Mouse (Mus musculus): ENCODE data around the gene Myl7.

Gene Myl7

GRCm38 (mm10) chr11:5862394-5863105, 36.0 kb downstream of the Myl7 start:
- no peak for DNase-seq (ENCODE audit: low spot score in 2 of 2)

- DNase-seq (ENCODE audit: low spot score in 2 of 2): no peak
Measured at GRCm38 (mm10) chr11:5861678-5862393, 36.7 kb downstream of the Myl7 start, which contains the start of gene Aebp1. TSS of gene Aebp1 (plus strand) at chr11:5861947.

DNA sequence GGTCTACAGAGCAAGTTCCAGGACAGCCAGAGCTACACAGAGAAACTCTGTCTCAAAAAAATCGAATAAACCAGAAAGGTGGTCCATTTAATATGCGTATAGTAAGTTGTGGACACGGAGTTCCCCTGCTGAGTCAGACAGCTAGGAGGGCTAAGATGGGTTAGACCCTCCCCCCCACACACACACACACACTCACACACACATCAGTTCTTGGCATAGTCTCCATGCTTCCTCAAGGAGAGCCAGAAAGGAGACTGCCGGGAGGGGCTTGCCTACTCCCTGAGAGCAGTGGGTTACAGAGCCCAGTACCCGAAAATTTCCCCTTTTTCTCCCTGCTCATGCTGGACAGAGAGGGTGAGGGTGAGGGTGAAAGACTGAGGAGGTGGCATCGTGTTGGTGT, 37.9 kb downstream of the Myl7 start:
- no peak for DNase-seq (ENCODE audit: low spot score in 2 of 2)

DNA sequence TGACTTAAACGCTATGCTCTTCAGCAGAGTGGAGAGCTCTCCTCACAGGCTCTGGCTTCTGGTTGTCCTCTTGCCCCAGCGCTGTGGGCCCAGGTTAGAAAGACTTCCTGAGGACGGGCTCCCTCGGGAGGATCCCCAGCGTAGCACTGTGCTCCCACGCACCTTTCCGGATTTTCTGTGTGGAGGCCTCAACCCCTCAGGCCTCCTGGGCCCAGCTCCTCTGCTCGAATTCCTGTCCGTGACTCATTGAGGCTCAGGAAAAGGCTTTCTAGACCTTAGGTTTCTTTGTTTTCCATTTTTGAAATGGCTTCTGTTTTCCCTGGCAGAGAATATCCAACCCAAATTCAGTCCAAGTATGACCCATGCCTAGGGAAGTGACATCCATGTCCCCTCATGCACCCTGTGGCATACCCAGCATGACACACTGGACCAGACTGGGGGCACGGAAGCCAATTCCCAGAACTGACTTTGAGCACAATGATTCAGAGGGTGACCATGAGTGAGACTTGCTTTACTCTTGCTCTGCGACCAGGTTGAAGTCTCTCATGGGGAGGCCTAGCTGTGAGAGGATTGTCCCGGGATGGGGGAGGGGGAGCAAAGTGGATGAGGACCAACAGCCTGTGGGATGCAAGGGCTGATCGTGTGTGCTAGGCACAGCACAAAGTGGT, 38.6 kb downstream of the Myl7 start:
- DNase-seq (ENCODE audit: low spot score in 2 of 2): no peak

DNA sequence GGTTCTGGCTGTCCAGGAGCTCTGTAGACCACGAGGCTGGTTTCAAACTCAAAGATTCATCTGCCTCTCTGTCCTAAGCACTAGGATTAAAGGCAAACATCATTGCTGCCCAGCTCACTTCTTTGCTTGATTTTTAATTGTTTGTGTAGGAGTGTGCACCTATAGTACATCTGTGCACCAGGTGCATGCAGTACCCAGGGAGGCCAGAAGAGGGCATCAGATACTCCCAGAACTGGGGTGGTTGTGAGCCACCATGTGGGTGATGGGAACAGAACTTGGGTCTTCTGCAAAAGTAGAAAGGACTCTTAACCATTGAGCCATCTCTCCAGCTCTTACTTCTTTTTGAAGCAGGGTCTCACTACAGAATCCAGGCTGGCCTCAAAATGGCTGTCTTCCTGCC, 39.9 kb downstream of the Myl7 start:
- no peak for DNase-seq (ENCODE audit: low spot score in 2 of 2)

DNA sequence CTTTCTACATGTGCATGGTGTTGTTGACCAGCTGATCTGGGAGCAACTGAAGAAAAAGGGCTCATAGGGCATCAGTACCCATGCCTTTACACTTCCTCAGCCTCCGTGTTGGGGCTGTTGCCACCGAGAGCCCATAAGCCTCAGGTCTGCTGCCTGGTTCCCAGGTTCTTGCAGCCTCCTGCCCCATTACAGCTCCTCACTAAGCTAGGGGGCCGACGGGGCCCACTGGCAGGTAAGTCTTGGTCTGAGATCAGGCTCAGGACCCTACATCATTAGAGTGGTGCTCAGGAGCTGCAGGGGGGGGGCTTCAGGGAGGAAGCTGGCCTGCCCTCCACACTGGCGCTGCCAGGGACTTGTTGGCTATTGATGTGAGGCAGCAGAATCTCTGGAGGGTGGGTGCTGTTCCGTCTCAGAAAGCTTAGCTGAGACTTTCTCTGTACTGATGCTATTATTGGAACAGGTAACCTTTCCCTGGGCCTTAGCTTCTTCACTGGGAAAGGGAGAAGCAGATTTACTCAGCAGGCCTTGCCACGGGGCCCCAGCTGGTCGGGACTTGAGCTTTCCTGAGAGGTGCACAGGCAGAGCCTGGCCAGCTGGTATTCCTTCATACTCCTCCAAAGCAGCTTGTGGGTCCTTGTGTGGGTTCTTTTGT, 42.0 kb downstream of the Myl7 start:
- DNase-seq (ENCODE audit: low spot score in 2 of 2): no peak

- DNase-seq (ENCODE audit: low spot score in 2 of 2): no peak
Measured at GRCm38 (mm10) chr11:5855902-5856301, 42.7 kb downstream of the Myl7 start.

DNA sequence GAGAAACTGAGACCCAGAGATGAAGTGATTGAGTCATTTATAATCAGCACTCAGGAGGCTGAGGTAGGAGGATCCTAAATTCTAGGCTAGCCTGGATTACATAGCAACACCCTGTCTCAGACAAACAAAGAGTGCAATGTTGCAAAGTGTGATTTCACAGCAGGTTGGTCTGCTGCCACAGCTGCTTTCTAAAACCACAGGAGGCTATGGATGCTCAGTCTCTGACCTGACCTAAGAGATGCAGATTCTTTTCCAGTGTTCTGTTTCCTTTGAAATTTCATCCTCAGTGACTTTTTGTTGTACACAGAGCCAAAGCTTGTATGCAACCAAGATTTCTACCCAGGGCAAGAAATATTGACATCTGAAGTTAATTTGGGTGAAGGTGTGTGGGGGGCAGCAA, 43.1 kb downstream of the Myl7 start:
- DNase-seq (ENCODE audit: low spot score in 2 of 2): no peak

GRCm38 (mm10) chr11:5852314-5852713, 46.3 kb downstream of the Myl7 start:
- no peak for DNase-seq (ENCODE audit: low spot score in 2 of 2)

DNA sequence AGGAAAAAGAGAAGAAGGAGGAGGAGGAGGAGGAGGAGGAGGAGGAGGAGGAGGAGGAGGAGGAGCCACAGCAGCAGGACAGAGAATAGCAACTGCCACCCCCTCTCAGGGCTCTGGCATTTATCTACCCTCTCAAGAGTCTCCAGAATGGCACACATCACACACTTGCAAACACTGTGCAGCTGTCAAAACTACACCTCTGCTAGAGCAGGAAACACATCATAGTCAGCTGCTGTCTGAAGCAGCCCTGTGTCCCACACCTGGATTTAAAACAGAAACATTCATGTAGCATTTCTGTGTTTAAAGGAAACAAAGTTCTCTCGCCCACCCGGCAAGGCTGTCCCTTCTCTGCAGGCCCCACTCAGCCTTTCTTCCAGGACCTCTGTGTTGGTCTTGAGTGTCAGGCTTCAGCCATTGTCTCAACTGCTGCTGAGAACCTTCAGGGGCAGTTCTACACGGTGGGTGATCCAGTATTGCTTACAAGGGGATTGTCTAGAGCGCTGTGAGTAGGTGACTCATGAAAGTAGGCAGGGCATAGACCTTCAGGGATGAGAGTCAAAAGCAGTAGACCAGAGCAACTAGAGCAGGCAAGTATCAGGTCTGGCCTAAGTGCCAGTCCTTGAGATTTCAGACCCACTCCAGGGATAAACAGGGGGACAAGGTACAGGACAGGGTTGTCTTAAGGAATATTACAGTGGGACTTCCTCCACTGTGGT, 47.4 kb downstream of the Myl7 start:
- DNase-seq (ENCODE audit: low spot score in 2 of 2): no peak

GRCm38 (mm10) chr11:5850452-5850851, 48.1 kb downstream of the Myl7 start:
- DNase-seq (ENCODE audit: low spot score in 2 of 2): no peak

DNA sequence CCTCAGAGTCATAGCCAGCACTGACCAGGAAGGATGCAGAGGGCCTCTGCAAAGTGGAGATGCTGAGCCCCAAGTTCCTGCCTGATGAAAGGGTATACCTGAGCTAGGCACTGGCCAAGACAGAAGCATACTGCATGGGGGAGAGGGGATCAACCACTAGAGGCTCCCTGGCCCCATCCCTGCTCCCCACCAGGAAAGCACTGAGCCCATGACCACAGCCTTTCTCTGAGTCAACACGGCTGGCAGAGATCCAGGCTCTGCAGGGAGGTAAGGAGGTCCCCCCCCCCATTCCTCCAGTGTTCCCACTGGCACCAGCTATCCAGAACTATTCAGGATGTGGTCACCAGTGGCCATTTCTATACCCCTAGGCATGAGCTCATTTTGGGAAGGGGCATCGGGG, 49.3 kb downstream of the Myl7 start:
- DNase-seq (ENCODE audit: low spot score in 2 of 2): no peak

GRCm38 (mm10) chr11:5848741-5849140, 49.8 kb downstream of the Myl7 start:
- no peak for DNase-seq (ENCODE audit: low spot score in 2 of 2)

DNA sequence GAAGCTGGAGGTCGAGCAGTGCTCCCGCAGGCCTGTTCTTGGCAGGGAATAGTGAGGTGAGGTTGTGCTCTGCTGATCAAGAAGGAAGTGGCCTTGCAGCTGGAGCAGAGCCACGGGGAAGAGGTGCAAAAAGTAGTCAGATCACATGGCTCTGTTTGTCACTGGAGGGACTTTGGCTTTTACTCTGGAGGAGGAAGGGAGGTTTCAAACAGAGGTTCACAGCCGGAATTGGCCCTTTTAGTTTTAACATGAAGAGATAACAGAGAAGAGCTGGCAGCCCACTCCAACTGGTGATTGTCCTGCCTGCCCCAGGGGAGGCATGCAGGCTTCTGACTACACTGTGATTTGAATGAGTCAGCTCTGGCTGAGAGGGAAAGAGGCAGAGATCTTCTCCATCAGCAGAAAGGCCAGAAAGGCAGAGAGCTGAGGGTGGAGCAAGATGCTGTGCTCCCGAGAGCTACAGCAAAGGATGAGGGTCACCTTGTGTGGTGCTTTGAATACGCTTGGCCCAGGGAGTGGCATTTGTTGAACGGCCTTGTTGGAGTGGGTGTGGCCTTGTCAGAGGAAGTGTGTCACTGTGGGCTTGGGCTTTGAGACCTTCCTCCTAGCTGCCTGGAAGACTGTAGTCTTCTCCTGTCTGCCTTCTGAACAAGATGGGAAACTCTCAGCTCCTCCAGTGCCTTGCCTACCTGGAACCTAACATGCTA, 51.8 kb downstream of the Myl7 start:
- DNase-seq (ENCODE audit: low spot score in 2 of 2): no peak
